Mouse (Mus musculus) left cerebral cortex, postnatal 10 days (tissue): ENCODE data around the gene Wwox. TPM values are rescaled to one million over a fixed set of nuclear protein-coding genes. Genes with fewer than 3 reads are reported as not detected.

Experiments
- DNase-seq, 2 experiments: peaks; one replicate each; pipeline ENCODE4 v3.0.0; 2021 to 2022; ENCODE audit warnings: low spot score in 2 of 2, mixed read lengths in 1 of 2; ENCODE audit errors: extremely low spot score in 1 of 2
- intact Hi-C: fragments of 180-260 bp; cut with DNase I; formaldehyde crosslinking; loops from one replicate; pipeline ENCODE4 v1.15.1; 2025
- total RNA-seq, 2 experiments: library from RNA; stranded (reverse); gene quantifications; 2 replicates each; pipeline ENCODE4 v1.2.3; 2021

Wwox gene
- total RNA-seq, 2 experiments from 2014 or later, result 12.5 to 13.4 TPM

DNA sequence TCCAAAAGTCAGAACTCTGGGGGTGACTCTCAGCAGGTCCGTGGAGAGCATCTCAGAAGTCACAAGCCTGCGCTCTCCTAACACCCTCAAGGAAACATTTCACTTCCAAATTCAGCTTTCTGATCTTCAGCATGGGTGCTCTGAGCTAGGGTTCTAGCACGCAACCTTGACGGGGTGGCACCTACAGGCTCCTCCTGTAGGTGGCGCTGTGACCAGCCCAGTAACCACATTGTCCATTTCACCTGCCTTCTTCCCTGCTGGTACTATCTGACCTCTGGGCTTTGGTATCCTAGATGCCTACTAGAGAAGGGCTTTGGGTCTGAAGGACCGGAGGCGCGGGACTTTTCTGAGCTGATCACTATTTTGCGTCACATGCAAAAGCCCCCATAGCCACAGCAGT, 444.5 kb downstream of the Wwox start:
- no peak for DNase-seq
- intact Hi-C loops, result no loop called here

DNA sequence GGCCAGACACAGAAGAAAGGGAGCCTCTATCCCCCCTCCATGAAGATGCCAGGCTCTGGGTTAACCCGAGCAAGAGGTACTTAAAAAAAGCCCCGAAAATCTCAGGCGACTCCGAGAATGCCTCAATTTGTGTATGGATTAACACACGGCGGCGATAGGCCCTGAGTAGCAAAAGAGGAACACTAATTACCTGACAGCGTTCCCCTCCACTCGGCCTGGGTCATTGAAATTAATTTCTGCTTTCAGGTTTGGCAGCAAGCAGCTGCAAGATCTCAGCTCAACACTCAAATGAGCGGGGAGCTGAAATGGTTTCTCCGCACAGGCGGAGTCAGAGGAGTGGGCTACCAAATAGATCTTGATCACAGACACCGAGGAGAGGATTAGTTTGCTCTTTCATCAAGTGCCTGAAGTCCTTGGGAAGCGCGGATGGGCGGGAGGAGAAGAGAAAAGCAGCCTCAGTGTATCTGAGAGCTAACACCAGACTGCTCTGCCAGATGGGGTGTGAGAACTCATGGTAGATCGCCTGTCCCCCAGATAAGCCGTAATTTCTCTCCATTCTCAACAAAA, 445.7 kb downstream of the Wwox start:
- intact Hi-C loops, result no loop called here
- no peak for DNase-seq

GRCm38 (mm10) chr8:114888388-114888787, 448.9 kb downstream of the Wwox start:
- no peak for DNase-seq
- intact Hi-C loops, result no loop called here

- peak in 1 of 2 experiments; percentile 6 for DNase-seq
- intact Hi-C loops, result no loop called here
These were observed 450.3 kb downstream of the Wwox start for GRCm38 (mm10) chr8:114889578-114890374.

DNA sequence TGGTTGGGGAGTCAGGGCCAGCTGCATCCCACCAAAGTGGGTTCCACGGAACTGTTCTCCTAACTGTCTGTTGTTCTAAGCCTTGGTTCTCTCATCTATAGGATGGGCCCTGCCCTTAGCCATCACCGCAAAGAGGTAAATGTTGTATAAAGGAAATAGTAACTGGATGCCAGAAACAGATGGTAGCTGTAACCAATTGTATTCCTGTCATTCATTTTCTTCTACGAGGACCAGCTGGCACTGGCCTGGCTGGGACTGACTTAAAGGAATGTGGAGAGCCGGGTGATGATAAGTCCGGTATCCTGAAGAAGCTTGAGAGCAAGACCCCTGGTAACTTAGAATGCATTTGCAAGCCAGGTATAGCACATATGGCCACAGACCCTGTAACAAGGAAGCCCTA, 451.0 kb downstream of the Wwox start:
- intact Hi-C loops, result no loop called here
- no peak for DNase-seq

DNA sequence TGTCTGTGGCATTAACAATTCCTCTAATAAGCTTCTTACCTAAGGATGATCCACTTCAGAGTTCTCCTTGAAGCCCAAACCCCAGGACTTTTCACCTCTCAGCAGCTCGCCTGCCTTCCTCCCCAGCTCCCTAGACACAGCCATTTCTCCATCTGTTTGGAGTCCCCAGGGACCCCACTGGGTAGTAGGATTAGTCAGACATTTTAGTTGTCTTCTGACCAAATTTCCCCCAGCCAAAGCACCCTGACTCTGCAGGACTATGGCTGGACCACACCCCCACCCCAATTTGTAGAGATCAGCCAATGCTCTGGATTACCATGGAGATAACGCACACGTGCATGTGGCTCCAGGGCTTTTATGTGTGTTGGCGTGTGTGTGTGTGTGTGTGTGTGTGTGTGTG, 451.8 kb downstream of the Wwox start:
- intact Hi-C loops, result no loop called here
- no peak for DNase-seq

DNA sequence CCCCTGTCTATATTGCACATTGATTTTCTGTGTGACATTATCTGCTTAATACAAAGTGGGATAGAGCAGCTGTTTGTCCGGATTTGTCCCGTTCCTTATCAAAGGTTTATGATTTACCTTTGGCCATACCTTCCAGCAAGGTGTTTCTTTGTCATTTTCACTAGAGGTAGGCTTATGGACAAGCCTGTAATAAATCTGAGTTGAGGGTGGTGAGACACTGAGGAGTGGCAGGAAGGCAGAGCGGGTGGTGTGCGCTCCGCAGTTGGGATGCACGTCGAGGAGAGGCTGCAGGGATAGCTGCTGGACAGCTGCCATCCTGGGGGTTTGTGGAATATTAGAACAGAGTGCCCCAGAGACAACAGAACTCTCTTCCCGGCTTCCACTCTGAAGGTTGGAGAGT, 458.0 kb downstream of the Wwox start:
- DNase-seq, result no peak
- intact Hi-C loops, result no loop called here

GRCm38 (mm10) chr8:114899157-114899556, 459.7 kb downstream of the Wwox start:
- no peak for DNase-seq
- intact Hi-C loops, result no loop called here

DNA sequence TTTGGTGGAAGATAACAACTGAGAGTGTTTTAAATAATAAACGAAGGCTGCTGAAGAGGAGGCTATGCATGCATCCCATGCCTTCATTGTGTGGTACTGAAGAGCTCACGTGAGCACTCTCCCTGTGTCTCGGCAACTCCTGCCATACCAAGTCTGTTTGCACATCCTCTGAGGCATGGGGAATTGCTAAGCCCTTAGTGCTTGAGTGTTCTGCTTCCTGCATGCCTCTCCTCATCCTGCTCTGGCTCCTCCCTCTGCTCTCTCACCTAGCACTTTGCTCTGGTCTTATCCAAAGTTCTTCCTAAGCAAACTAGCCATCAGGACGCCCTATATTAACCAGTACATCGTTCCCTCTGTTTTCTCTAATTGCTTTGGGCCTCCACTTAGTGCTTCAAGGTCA, 463.1 kb downstream of the Wwox start:
- DNase-seq, result no peak
- intact Hi-C loops, result no loop called here

DNA sequence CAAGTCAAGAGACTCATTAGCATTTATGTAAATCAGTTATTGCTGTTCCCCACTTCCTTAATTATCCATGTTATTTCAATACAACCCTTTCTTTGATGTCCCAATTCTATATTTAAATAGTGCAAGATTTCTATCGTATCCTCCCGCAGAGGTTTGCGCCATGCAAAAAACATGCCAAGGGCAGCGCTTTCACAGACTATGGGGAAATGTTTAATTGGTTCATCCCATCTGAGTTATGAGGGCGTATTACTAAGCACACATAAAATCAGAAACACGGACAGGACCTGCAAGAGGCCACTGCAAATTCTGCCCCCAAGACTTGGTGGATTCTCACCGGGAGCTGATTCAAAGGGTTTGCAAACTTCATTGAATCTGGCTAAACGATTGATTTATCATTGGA, 468.6 kb downstream of the Wwox start:
- intact Hi-C loops, result no loop called here
- DNase-seq, result no peak

DNA sequence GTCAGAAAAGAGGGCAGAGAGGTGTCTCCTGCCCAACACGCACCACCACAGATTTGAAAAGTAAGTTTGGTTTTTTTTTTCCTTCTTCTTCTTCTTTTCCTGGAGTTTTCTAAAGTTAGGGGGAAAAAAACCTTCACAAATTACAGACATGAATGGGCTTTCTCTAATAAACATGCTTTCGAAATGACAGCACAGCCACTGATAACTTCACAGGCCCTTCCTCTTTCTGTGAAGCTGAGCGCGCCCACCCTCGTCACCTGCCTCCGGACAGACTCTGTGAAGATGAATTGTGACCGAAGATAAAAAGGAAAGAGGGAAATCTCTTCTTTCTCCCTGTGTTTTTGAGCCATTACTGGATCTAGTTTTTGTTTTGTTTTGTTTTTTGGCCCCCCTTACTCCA, 469.1 kb downstream of the Wwox start:
- intact Hi-C loops, result no loop called here
- DNase-seq, result no peak

- no peak for DNase-seq
- intact Hi-C loops, result no loop called here
These were observed 469.7 kb downstream of the Wwox start for GRCm38 (mm10) chr8:114909146-114909545.

GRCm38 (mm10) chr8:114911031-114911580, 471.7 kb downstream of the Wwox start:
- intact Hi-C loops, result no loop called here
- no peak for DNase-seq

DNA sequence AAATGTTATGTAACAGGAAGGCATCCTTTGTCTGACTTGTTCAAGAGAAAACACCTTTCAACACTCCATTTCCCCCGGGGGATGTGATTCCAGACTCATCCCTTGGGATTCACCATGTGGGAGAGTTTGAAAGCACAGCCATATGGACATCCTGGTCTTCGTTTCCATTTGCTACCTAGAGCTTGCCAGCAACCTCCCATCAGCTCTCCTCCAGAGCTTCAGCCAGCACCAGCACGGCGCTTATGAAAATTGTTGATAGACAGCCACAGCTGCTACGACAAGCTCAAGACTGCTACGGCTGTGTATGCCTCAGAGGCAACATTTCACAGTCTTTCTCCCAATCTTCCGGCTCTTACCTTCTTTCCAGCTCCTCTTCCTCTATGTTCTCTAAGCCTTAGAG, 484.2 kb downstream of the Wwox start:
- no peak for DNase-seq
- intact Hi-C loops, result no loop called here

DNA sequence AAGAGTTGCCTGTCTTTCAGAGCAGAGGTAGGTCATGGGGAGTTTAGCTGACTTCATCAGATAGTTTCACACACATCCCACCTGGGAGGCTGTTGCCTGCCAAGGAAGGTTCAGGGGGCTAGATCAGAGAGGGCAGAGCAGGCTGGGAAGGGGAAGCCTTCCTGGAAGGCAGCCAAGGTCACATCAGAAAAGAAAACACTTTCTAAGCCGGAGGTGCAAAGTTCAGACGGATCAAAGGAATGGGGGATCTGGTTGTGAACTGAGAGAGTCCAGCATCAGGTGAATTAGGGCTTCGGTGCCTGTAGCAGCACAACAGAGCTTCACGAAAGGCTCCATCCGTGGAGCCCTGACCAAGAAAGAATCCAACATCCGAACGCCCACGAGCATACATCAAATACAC, 488.0 kb downstream of the Wwox start:
- no peak for DNase-seq
- intact Hi-C loops, result no loop called here

DNA sequence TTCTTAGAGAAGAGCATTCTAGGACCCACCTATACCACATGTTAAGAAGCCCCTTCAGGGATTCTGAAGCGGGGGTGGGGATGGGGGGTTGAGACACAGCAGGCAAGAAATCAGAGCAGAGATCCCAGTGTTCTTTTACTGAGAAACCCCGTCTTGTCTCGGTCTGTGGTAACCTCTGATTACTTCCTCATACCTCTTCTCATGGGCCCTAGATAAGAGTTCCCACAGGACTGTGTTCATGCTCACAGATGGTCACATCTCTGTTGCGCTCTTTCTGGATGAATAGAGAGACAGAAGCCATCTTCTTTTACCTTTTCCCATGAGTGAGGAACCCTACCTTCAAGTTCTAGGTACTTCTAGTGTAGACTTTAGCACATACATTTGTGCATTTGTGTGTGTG, 488.5 kb downstream of the Wwox start:
- no peak for DNase-seq
- intact Hi-C loops, result no loop called here

DNA sequence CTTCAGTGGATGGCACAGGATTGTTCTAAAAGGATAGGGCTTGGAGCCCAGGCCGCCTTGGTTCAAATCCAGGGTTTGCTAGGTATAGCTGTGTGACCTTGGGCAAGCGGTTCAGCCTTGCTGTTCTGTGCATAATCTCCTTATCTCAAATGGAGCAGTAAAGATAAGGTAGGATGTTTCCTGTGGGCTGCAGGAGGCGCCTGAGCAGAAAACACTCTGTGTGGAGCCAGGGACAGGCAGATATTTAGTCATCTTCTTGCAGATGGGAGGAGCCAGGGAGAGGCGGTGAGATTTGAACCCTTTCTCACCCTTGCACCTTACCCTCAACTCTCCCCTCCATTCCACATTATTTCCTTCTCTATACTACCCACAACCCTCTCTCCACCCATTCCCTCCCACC, 490.1 kb downstream of the Wwox start:
- intact Hi-C loops, result no loop called here
- DNase-seq, result no peak

DNA sequence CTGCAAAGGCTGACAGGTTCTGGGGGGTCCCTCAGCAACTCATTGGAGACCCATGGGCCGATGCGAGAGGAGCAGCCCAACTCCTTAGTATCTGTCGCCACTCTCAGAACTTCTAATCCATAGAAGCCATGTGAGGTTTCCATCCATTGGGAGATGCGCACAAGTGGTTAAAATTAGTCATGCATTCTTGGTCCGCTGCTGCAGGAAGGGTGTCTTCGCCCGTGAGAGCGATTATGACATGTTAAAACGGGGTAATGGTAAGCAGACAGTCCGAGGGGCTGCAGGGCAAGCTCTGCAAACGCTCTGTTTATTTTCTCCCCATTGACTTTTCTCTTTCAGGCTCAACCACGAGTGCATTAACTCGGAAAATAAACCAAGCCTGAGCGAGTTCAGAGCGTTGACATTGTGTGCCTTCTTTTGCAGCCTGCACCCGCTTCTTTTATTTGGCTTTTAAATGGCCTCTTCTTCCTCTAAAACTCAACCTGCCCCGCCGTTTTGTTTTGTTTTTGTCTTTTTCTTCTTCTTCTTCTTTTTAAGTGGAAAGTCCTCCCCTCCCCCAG, 492.7 kb downstream of the Wwox start:
- intact Hi-C loops, result no loop called here
- no peak for DNase-seq

DNA sequence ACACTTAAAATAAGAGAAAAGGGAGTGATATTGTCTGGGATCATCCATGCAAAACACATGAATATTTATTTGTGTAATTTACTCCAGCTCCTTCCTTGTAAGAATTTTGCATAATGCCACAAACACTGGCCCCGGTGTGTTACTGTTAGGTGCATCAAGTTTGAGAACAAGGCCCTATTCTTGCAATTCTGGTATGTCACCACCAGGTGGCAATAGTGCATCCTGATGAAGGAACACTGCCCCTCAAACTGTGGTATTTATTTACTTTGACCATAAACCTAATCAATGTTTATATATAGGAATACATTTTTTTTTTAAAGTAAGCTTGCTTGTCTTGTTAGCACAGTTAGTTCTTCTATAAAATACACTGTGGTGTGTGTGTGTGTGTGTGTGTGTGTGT, 493.8 kb downstream of the Wwox start:
- intact Hi-C loops, result no loop called here
- DNase-seq, result no peak

DNA sequence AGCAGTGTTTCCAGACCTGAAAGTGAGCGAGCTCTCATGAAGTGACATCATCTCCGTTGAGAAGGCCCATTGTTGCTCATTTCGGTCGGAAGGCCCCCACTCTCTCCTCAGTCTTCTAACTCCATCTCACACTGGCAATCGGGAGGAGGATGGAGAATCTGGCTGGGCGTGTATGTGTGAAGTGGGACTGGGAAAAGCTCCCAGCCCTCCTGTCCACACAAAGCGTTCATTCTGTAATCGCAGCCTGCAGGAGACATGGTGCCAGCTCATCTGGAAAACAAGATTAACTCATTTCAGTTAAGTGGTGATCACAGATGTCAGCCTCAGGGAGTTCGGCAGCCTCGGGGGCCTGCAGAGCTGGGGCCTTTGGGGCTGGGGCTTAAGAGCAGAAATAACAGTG, 497.4 kb downstream of the Wwox start:
- DNase-seq, result peak in 1 of 2 experiments; percentile 34
- intact Hi-C loops, result no loop called here
